Mouse (Mus musculus): ENCODE measurements around the gene Nnmt. TPM values are rescaled to one million over a fixed set of nuclear protein-coding genes. Genes with fewer than 3 reads are reported as not detected.

Gene Nnmt
- total RNA-seq, 2 experiments from 2014 or later = not detected

- ATAC-seq (replicated peaks; ENCODE audit: low FRiP score, poor library complexity, severe bottlenecking) = no peak
Observed at GRCm38 (mm10) chr9:48637161-48637560, 32.2 kb upstream of the Nnmt start.

DNA sequence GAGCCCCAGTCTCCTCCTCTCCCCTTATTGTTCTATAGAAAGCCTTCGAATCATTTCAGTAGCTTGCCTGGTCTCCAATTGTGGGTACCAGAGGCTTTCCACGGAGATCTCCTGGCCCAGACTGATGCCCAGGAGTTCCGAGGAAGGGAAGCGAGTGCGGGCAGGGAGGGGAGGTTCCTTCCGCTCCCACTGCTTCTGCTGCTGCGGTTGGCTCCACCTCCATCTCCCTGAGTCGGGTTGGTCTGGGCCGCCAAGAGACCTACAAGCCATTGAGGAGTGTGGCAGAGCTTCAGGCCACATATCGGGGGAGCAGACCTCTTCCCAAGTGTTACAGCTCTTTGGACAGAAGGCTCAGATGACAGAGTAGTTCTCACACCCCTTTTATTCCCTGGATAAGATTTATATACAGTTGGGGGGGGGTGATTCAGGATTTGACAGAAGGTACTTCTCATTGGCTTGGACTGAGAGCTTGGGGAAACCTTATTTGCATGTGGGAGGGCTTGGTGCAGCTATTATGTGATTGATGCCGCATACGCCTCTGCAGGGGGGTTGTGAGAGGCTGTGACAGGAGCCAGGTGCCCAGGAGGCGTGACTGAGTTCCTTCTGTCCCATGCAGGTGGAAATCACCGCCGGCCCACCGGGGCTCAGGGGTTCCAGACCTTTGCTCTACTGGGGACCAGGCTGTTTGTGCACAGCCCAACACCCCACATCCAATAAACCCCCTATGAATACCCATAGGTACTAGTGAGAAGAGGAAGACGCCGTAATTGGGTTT is 30.8 kb upstream of the Nnmt start:
- no peak for ATAC-seq (replicated peaks; ENCODE audit: low FRiP score, poor library complexity, severe bottlenecking)

GRCm38 (mm10) chr9:48633147-48633546 is 28.2 kb upstream of the Nnmt start:
- ATAC-seq (replicated peaks; ENCODE audit: low FRiP score, poor library complexity, severe bottlenecking) = no peak

GRCm38 (mm10) chr9:48619268-48619667 is 14.3 kb upstream of the Nnmt start:
- ATAC-seq (replicated peaks; ENCODE audit: low FRiP score, poor library complexity, severe bottlenecking) = no peak

DNA sequence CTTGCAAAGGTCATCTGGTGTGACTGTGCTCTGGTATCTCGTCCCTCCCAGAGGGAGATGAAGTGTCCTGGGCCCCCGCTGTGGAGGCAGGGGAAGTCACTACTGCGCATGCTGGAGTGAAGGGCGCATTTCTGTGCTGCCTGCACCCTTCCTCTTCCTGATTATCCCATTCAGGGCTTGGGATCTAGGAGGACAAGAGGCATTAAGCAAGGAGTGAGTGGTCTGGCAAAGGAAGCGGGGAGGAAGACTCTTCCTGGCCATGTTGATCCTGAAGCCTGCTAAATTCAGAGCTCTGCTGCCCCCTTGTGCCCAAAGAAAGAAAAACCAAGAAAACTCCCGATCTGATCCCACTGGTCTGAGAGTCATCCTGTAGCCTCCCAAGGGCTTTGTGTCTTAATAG is 13.6 kb upstream of the Nnmt start:
- peak; percentile 79 for ATAC-seq (replicated peaks; ENCODE audit: low FRiP score, poor library complexity, severe bottlenecking)

- ATAC-seq (replicated peaks; ENCODE audit: low FRiP score, poor library complexity, severe bottlenecking) = no peak
Observed at GRCm38 (mm10) chr9:48618111-48618510, 13.2 kb upstream of the Nnmt start.

GRCm38 (mm10) chr9:48617511-48618010 is 12.6 kb upstream of the Nnmt start:
- no peak for ATAC-seq (replicated peaks; ENCODE audit: low FRiP score, poor library complexity, severe bottlenecking)

GRCm38 (mm10) chr9:48613221-48613620 is 8.3 kb upstream of the Nnmt start:
- ATAC-seq (replicated peaks; ENCODE audit: low FRiP score, poor library complexity, severe bottlenecking) = no peak

- ATAC-seq (replicated peaks; ENCODE audit: low FRiP score, poor library complexity, severe bottlenecking) = no peak
Observed at GRCm38 (mm10) chr9:48612542-48612941, 7.6 kb upstream of the Nnmt start.

DNA sequence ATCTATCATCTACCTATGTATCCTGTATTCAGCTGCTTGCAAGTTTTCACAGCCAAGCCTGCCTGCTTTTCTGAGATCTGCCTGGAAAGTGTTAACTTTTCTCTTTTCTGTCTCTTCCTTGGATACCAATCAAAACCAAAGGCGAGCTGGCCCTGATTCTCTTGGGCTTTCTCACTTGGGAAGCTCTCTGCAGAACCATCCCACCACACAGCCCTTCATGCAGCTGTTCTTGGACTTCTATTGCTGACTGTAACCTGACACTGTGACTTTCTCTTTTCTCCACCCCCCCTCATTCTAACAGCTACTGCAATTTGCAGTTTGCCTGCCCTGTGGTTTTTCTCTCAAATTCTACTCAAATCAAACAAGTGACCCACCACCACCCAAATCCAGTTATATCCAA is 6.1 kb upstream of the Nnmt start:
- no peak for ATAC-seq (replicated peaks; ENCODE audit: low FRiP score, poor library complexity, severe bottlenecking)

GRCm38 (mm10) chr9:48609734-48610133 is 4.8 kb upstream of the Nnmt start:
- no peak for ATAC-seq (replicated peaks; ENCODE audit: low FRiP score, poor library complexity, severe bottlenecking)

DNA sequence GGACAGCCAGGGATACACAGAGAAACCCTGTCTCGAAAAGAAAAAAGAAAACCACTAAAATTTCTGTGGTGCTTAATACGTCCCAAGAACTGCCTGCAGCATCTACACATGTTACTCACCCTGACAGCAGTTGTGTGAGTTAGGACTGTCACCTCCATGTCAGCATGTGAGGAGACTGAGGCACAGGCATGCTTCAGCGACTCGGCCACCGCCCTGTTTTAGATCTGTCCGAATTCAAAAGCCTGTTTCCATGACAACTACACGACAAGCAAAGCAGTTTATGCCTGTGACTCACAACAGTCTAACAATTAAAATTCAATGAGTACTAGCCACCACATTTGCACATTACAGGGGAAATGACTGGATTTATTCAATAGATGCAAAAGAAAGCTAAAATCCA is 2.5 kb upstream of the Nnmt start:
- ATAC-seq (replicated peaks; ENCODE audit: low FRiP score, poor library complexity, severe bottlenecking) = no peak

DNA sequence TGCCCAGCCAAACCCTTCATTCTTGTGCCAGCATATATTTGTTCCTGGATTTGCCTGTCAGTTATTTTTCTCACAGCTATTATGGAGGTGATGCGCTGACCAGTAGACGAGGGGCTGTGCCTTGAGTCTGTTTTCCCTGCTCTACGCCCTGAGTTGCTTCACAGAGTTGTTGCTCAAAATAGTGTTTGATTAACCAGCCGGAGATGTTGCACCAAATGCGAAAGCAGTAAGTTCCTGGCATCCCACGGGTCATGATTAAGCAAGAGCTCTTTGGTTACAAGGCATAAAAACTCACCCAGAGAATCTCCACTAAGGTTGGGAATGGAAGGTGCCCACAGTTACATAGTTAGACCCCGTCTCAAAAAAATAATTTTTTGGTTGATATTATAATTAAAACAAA is 1.2 kb upstream of the Nnmt start:
- no peak for ATAC-seq (replicated peaks; ENCODE audit: low FRiP score, poor library complexity, severe bottlenecking)

DNA sequence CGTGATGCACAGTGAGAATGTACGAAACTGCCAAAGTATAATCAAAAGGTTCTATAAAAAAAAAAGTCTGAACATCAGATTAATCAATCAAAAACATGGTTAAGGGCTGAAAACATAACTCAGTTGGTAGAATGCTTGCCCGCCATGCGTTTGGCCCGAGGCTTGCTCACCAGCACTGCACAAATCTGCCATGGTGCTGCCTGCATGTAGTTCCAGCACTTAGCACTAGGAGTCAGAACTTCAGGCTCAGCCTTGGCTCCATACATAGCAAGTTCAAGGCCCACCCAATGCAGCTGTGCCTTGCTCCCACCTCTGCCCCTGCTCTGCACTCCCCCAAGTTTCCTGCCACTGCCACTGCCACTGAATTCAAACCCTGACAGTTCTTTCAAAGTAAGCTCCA is 744 bp upstream of the Nnmt start:
- ATAC-seq (replicated peaks; ENCODE audit: low FRiP score, poor library complexity, severe bottlenecking) = no peak

GRCm38 (mm10) chr9:48604226-48604625 is 727 bp downstream of the Nnmt start:
- no peak for ATAC-seq (replicated peaks; ENCODE audit: low FRiP score, poor library complexity, severe bottlenecking)

- ATAC-seq (replicated peaks; ENCODE audit: low FRiP score, poor library complexity, severe bottlenecking) = no peak
Observed at GRCm38 (mm10) chr9:48600881-48601280, 4.1 kb downstream of the Nnmt start.

- ATAC-seq (replicated peaks; ENCODE audit: low FRiP score, poor library complexity, severe bottlenecking) = no peak
Observed at GRCm38 (mm10) chr9:48600066-48600465, 4.9 kb downstream of the Nnmt start.

DNA sequence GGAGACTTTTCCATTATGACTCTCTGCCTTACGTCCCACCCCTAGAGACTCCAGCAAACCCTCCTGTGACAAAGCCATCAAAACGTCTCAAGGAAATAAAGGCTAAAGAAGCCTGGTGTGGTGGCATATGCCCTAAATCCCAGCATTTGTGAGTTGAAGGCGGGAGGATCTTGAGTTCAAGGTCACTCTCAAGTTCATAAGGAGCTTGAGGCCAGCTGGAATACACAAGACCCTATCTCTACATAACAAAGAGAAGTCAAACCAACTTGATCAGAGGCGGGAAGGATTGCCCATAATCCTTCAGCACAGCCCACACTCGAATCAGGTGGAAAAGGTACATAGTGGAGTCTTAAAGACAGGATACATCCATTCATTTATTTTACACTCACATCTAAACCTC is 7.5 kb downstream of the Nnmt start:
- no peak for ATAC-seq (replicated peaks; ENCODE audit: low FRiP score, poor library complexity, severe bottlenecking)

DNA sequence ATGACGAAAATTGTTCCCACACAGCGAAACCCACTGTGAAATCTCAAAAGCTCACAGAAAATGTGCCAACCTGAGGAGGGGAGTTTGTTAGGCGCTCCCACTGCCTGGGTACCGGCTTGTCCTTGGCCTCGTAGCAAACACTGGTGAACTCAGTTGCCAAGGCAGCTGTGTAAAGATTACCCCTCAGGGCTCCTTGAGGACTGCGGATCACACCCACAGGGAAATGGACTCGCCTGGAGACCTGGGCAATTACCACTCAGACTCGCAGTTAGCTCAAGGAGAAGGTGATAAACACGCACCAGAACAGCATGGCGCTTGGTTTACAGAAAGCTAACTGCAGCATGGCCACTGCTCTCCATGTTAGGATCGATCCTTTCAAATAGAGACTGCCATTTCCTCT is 8.0 kb downstream of the Nnmt start:
- ATAC-seq (replicated peaks; ENCODE audit: low FRiP score, poor library complexity, severe bottlenecking) = no peak

- no peak for ATAC-seq (replicated peaks; ENCODE audit: low FRiP score, poor library complexity, severe bottlenecking)
Observed at GRCm38 (mm10) chr9:48593915-48594314, 11.0 kb downstream of the Nnmt start.

DNA sequence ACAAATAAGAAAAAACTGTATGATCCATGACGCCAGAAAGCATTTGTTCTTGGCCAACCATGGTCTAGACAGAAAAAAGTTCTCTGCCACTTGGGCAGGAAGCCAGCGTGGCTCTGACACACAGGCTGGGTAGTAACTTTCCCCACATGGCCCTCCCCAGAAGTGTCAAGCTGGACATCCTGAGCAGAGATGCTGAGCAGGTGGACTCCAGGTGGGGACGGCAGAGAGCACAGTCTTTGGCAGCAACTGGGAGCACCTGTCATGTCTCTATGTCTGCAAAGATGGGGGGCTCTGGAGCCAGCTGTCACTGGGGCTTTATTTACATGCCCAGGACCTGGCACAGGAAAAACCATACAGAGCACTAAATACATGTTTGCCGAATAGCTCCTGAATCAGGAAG is 14.3 kb downstream of the Nnmt start:
- no peak for ATAC-seq (replicated peaks; ENCODE audit: low FRiP score, poor library complexity, severe bottlenecking)

GRCm38 (mm10) chr9:48586332-48586731 is 18.6 kb downstream of the Nnmt start:
- ATAC-seq (replicated peaks; ENCODE audit: low FRiP score, poor library complexity, severe bottlenecking) = 0 out of 2 replicates have a peak, but pooled peaks have one; percentile 52
